Mouse (Mus musculus): Measurements from ENCODE around the gene S100a10. TPM values are rescaled to one million over a fixed set of nuclear protein-coding genes. Genes with fewer than 3 reads are reported as not detected.

S100a10 gene
- 194 and 197 TPM in 2 replicates for polyA plus RNA-seq (2014; fragmentation: Nextera tagmentation; extraction: Ambion mirVana)

- 3% methylated on average over 37 of the region's 39 CpGs for WGBS
- Histone ChIP-seq H3K9me3 (ENCODE audit: control insufficient read depth, low read length) (no peaks in the 10 kb centered on the region), H3K4me3 (ENCODE audit: low read depth, low read length) (peak within 1 kb of the TSS; percentile 52), H3K4me2 (replicated peaks; ENCODE audit: low read depth, low read length) (peak within 1 kb of the TSS; percentile 90), H3K4me1 (replicated peaks; ENCODE audit: control insufficient read depth, insufficient read depth, low read length) (no peaks in the 10 kb centered on the region), H3K9ac (ENCODE audit: low read depth, low read length) (peak within 1 kb of the TSS; percentile 66), H3K27me3 (ENCODE audit: control insufficient read depth, insufficient read depth, low read length) (no peaks in the 10 kb centered on the region; the same call in 1 of the 2 replicates), H3K36me3 (ENCODE audit: control insufficient read depth, insufficient read depth, low read length) (no peaks in the 10 kb centered on the region), H3K27ac (ENCODE audit: low read depth, low read length) (no peak within 1 kb of the TSS)
- peak; percentile 60 for DNase-seq (ENCODE audit: low spot score)
- peak; percentile 88 for ATAC-seq (ENCODE audit: low FRiP score)
Observed at GRCm38 (mm10) chr3:93554981-93555877, at the start of gene S100a10. TSS of gene S100a10 (plus strand) at chr3:93555080.

GRCm38 (mm10) chr3:93505960-93506863 lies 48.7 kb upstream of the S100a10 start:
- DNase-seq (ENCODE audit: low spot score) (no peak), ATAC-seq (ENCODE audit: low FRiP score) (no peak)
- H3K27ac ChIP-seq (ENCODE audit: low read depth, low read length) = no peak overlapping the region
- H3K9me3 ChIP-seq (ENCODE audit: control insufficient read depth, low read length) = no peaks in the 10 kb centered on the region
- H3K4me3 ChIP-seq (ENCODE audit: low read depth, low read length) = no peak overlapping the region
- no peaks in the 10 kb centered on the region for H3K27me3 ChIP-seq (ENCODE audit: control insufficient read depth, insufficient read depth, low read length)
- no peak overlapping the region for H3K4me2 ChIP-seq (replicated peaks; ENCODE audit: low read depth, low read length)
- no peaks in the 10 kb centered on the region for H3K4me1 ChIP-seq (replicated peaks; ENCODE audit: control insufficient read depth, insufficient read depth, low read length)
- H3K36me3 ChIP-seq (ENCODE audit: control insufficient read depth, insufficient read depth, low read length) = no peaks in the 10 kb centered on the region
- no peak overlapping the region for H3K9ac ChIP-seq (ENCODE audit: low read depth, low read length)
- 43% methylated on average over 30 of the region's 30 CpGs for WGBS

GRCm38 (mm10) chr3:93506881-93507325 lies 48.0 kb upstream of the S100a10 start:
- Histone ChIP-seq H3K9ac (ENCODE audit: low read depth, low read length) (no peak overlapping the region), H3K4me3 (ENCODE audit: low read depth, low read length) (no peak overlapping the region), H3K4me1 (replicated peaks; ENCODE audit: control insufficient read depth, insufficient read depth, low read length) (no peaks in the 10 kb centered on the region), H3K36me3 (ENCODE audit: control insufficient read depth, insufficient read depth, low read length) (no peaks in the 10 kb centered on the region), H3K27me3 (ENCODE audit: control insufficient read depth, insufficient read depth, low read length) (no peaks in the 10 kb centered on the region), H3K27ac (ENCODE audit: low read depth, low read length) (no peak overlapping the region), H3K9me3 (ENCODE audit: control insufficient read depth, low read length) (no peaks in the 10 kb centered on the region), H3K4me2 (replicated peaks; ENCODE audit: low read depth, low read length) (no peak overlapping the region)
- WGBS = 75% methylated on average over 5 of the region's 5 CpGs
- DNase-seq (ENCODE audit: low spot score) (no peak), ATAC-seq (ENCODE audit: low FRiP score) (no peak)

GRCm38 (mm10) chr3:93509301-93509700 lies 45.6 kb upstream of the S100a10 start:
- DNase-seq (ENCODE audit: low spot score) = no peak
- no peak overlapping the region for H3K4me3 ChIP-seq (ENCODE audit: low read depth, low read length)
- no peak overlapping the region for H3K4me2 ChIP-seq (replicated peaks; ENCODE audit: low read depth, low read length)
- H3K27ac ChIP-seq (ENCODE audit: low read depth, low read length) = no peak overlapping the region
- H3K4me1 ChIP-seq (replicated peaks; ENCODE audit: control insufficient read depth, insufficient read depth, low read length) = no peaks in the 10 kb centered on the region
- no peaks in the 10 kb centered on the region for H3K36me3 ChIP-seq (ENCODE audit: control insufficient read depth, insufficient read depth, low read length)
- no peak for ATAC-seq (ENCODE audit: low FRiP score)
- no peak overlapping the region for H3K9ac ChIP-seq (ENCODE audit: low read depth, low read length)
- H3K9me3 ChIP-seq (ENCODE audit: control insufficient read depth, low read length) = no peaks in the 10 kb centered on the region
- 77% methylated on average over 1 of the region's 1 CpGs for WGBS
- H3K27me3 ChIP-seq (ENCODE audit: control insufficient read depth, insufficient read depth, low read length) = no peaks in the 10 kb centered on the region

- no peak overlapping the region for H3K4me3 ChIP-seq (ENCODE audit: low read depth, low read length)
- no peak overlapping the region for H3K27ac ChIP-seq (ENCODE audit: low read depth, low read length)
- no peak overlapping the region for H3K9ac ChIP-seq (ENCODE audit: low read depth, low read length)
- no peaks in the 10 kb centered on the region for H3K9me3 ChIP-seq (ENCODE audit: control insufficient read depth, low read length)
- no peaks in the 10 kb centered on the region for H3K4me1 ChIP-seq (replicated peaks; ENCODE audit: control insufficient read depth, insufficient read depth, low read length)
- 64% methylated on average over 1 of the region's 1 CpGs for WGBS
- H3K36me3 ChIP-seq (ENCODE audit: control insufficient read depth, insufficient read depth, low read length) = no peaks in the 10 kb centered on the region
- H3K4me2 ChIP-seq (replicated peaks; ENCODE audit: low read depth, low read length) = no peak overlapping the region
- H3K27me3 ChIP-seq (ENCODE audit: control insufficient read depth, insufficient read depth, low read length) = no peaks in the 10 kb centered on the region
- ATAC-seq (ENCODE audit: low FRiP score) (no peak), DNase-seq (ENCODE audit: low spot score) (no peak)
Observed at GRCm38 (mm10) chr3:93511036-93511435, 43.8 kb upstream of the S100a10 start.

GRCm38 (mm10) chr3:93511801-93512200 lies 43.1 kb upstream of the S100a10 start:
- Histone ChIP-seq H3K9ac (ENCODE audit: low read depth, low read length) (no peak overlapping the region), H3K27ac (ENCODE audit: low read depth, low read length) (no peak overlapping the region), H3K9me3 (ENCODE audit: control insufficient read depth, low read length) (no peaks in the 10 kb centered on the region), H3K4me3 (ENCODE audit: low read depth, low read length) (no peak overlapping the region), H3K4me2 (replicated peaks; ENCODE audit: low read depth, low read length) (no peak overlapping the region), H3K4me1 (replicated peaks; ENCODE audit: control insufficient read depth, insufficient read depth, low read length) (no peaks in the 10 kb centered on the region), H3K36me3 (ENCODE audit: control insufficient read depth, insufficient read depth, low read length) (no peaks in the 10 kb centered on the region), H3K27me3 (ENCODE audit: control insufficient read depth, insufficient read depth, low read length) (no peaks in the 10 kb centered on the region)
- ATAC-seq (ENCODE audit: low FRiP score) (no peak), DNase-seq (ENCODE audit: low spot score) (no peak)
- WGBS = 90% methylated on average over 1 of the region's 1 CpGs

- Histone ChIP-seq H3K4me3 (ENCODE audit: low read depth, low read length) (no peak overlapping the region), H3K9me3 (ENCODE audit: control insufficient read depth, low read length) (no peaks in the 10 kb centered on the region), H3K27me3 (ENCODE audit: control insufficient read depth, insufficient read depth, low read length) (no peaks in the 10 kb centered on the region), H3K4me1 (replicated peaks; ENCODE audit: control insufficient read depth, insufficient read depth, low read length) (no peaks in the 10 kb centered on the region), H3K27ac (ENCODE audit: low read depth, low read length) (no peak overlapping the region), H3K36me3 (ENCODE audit: control insufficient read depth, insufficient read depth, low read length) (no peaks in the 10 kb centered on the region), H3K4me2 (replicated peaks; ENCODE audit: low read depth, low read length) (no peak overlapping the region), H3K9ac (ENCODE audit: low read depth, low read length) (no peak overlapping the region)
- no peak for ATAC-seq (ENCODE audit: low FRiP score)
- no peak for DNase-seq (ENCODE audit: low spot score)
- WGBS = 87% methylated on average over 7 of the region's 7 CpGs
Observed at GRCm38 (mm10) chr3:93512386-93513101, 42.3 kb upstream of the S100a10 start.

- Histone ChIP-seq H3K27ac (ENCODE audit: low read depth, low read length) (no peak overlapping the region), H3K9me3 (ENCODE audit: control insufficient read depth, low read length) (no peaks in the 10 kb centered on the region), H3K9ac (ENCODE audit: low read depth, low read length) (no peak overlapping the region), H3K4me2 (replicated peaks; ENCODE audit: low read depth, low read length) (no peak overlapping the region), H3K27me3 (ENCODE audit: control insufficient read depth, insufficient read depth, low read length) (no peaks in the 10 kb centered on the region), H3K4me3 (ENCODE audit: low read depth, low read length) (no peak overlapping the region), H3K4me1 (replicated peaks; ENCODE audit: control insufficient read depth, insufficient read depth, low read length) (no peaks in the 10 kb centered on the region), H3K36me3 (ENCODE audit: control insufficient read depth, insufficient read depth, low read length) (no peaks in the 10 kb centered on the region)
- DNase-seq (ENCODE audit: low spot score) (no peak), ATAC-seq (ENCODE audit: low FRiP score) (no peak)
- 94% methylated on average over 3 of the region's 3 CpGs for WGBS
Observed at GRCm38 (mm10) chr3:93514628-93515027, 40.3 kb upstream of the S100a10 start.
